Mouse (Mus musculus) splenic B cell, adult 2 months (primary cell): ENCODE data around the gene Ugt1a7c.
A peak's percentile ranks its signal among the peaks of the same experiment; 100 is the strongest.
"Not testable (repeated sequence)": the region's sequence is repeated elsewhere in the genome, so short reads cannot be mapped to it uniquely, and the experiment has no call there.

Experiments
- DNase-seq: peaks from one replicate; pipeline ENCODE4 v3.0.0-alpha.2; 2011; ENCODE audit warnings: low read depth, low spot score
- H3K27me3 ChIP-seq: 2 replicates; pipeline ENCODE4 v1.6.1; 2012; ENCODE audit warnings: mild to moderate bottlenecking, low read length, moderate library complexity, mixed read lengths; ENCODE audit not compliant: control insufficient read depth, poor library complexity, insufficient read depth, severe bottlenecking
- H3K36me3 ChIP-seq: 2 replicates; pipeline ENCODE4 v1.6.1; 2012; ENCODE audit warnings: mild to moderate bottlenecking, low read length, moderate library complexity, mixed read lengths; ENCODE audit not compliant: control insufficient read depth, poor library complexity, insufficient read depth, severe bottlenecking

Ugt1a7c gene

DNA sequence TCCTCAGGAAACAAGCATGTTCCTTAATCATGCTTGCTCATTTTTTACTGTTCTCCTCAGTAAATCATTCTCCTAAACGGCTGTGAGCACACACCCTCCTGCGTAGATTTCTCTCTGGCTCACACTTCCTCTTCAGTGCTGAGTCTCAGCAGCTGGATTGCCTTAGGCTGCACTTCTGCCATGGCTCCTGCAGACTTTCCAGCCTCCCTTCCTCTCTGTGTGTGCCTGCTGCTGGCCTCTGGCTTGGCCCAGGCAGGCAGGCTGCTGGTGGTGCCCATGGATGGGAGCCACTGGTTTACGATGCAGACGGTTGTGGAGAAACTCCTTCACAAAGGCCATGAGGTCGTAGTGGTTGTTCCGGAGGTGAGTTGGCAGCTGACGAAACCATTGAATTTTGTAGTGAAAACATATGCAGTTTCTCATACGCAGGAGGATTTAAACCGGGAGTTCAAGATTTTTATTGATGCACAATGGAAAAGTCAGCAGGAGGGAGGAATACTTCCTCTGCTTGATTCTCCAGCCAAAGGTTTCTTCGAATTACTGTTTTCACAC is at the start of gene Ugt1a7c:
Gene Ugt1a7c, plus strand, starts transcription at position 122 of the 552 bp plus-strand sequence.
- peak; percentile 28 for DNase-seq
- Histone ChIP-seq H3K27me3 (no peaks in the 10 kb centered on the region), H3K36me3 (no peaks in the 10 kb centered on the region)

DNA sequence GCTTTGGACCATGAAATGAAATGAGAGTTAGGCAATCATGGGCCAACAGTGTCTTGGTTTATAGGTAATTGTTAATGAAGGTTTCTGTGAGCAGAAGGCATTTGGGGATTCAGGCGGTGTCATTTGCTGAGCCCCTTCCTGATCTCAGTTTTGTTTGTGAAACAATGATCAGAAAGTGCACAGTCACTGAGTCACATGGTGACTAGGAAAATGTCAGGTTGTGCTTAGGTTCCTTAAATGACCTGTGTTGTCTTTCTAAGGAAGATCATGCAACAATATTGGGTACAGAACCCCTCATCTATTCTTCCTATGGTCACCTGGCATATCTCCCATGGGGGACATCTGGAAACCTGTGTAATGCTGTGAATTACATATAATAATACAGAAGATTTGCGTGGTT is 47.5 kb upstream of the Ugt1a7c start:
- not testable (repeated sequence) for H3K36me3 ChIP-seq, DNase-seq, H3K27me3 ChIP-seq

DNA sequence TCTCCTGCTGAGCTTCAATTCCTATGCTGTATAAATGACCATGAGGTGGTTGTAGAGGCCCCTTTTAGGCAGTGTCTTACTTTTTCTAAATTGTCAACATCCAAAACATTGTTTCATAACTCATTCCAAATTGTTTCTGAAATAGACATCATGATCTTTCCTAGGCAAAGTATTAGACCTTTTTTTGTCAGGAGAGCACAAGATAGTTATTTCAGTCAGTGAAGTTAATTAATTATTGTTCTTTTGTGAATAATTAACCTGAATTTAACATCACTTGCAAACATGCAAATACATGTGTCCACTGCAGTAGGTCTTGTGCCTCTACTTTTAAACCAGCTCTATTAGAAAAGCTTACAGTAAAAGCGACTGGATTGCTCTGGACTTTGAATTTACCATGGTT is 39.8 kb upstream of the Ugt1a7c start, which contains the start of gene Ugt1a10:
Gene Ugt1a10, plus strand, starts transcription at position 301 of the 400 bp plus-strand sequence.
- Histone ChIP-seq H3K27me3 (no peaks in the 10 kb centered on the region), H3K36me3 (no peaks in the 10 kb centered on the region)
- DNase-seq: no peak

DNA sequence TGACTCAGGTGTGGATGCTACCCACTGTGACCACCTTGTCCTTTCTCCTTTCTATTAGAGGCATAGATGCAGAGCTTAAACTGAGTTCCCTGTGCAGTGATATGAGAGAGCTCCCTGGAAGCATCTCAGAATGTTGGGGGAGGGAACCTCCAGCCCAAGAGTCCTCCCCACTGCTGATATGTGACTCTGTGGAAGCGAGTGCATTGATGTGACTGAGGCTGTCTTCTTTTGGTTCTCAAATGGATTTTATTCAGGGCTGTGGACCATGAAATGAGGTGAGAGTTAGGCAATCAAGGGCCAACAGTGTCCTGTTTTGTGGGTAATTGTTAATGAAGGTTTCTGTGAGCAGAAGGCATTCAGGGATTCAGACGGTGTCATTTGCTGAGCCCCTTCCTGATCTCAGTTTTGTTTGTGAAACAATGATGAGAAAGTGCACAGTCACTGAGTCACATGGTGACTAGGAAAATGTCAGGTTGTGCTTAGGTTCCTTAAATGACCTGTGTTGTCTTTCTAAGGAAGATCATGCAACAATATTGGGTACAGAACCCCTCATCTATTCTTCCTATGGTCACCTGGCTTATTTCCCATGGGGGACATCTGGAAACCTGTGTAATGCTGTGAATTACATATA is 28.3 kb upstream of the Ugt1a7c start:
- not testable (repeated sequence) for H3K36me3 ChIP-seq, DNase-seq

DNA sequence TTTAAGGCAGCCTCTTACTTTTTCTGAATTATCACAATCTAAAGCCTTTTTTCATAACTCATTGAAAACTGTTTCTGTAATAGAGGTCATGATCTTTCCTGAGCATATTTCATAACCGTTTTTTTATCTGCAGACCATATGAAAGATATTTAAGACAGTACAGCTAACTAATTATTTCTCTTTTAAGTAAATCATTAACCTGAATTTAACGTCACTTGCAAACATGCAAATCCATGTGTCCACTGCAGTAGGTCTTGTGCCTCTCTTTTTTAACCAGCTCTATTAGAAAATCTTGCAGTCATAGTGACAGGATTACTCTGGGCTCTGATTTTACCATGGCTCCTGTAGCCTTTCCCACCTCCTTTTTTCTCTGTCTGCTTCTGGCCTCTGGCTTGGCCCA is 24.4 kb upstream of the Ugt1a7c start, which contains the start of gene Ugt1a9:
Gene Ugt1a9, plus strand, starts transcription at position 306 of the 400 bp plus-strand sequence.
- Histone ChIP-seq H3K36me3 (no peaks in the 10 kb centered on the region), H3K27me3 (no peaks in the 10 kb centered on the region)
- DNase-seq: no peak

More for the DNA sequence above, 28.3 kb upstream of the Ugt1a7c start:
- not testable (repeated sequence) for H3K27me3 ChIP-seq

DNA sequence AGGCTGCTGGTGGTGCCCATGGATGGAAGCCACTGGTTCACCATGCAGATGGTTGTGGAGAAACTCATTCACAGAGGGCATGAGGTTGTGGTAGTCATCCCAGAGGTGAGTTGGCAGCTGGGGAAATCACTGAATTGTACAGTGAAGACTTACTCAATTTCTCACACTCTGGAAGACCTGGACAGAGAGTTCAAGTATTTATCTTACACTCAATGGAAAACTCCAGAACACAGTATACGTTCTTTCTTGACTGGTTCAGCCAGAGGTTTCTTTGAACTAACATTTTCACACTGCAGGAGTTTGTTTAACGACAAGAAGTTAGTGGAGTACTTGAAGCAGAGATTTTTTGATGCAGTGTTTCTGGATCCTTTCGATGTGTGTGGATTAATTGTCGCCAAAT is 24.0 kb upstream of the Ugt1a7c start:
- DNase-seq: no peak
- H3K27me3 ChIP-seq: no peaks in the 10 kb centered on the region

DNA sequence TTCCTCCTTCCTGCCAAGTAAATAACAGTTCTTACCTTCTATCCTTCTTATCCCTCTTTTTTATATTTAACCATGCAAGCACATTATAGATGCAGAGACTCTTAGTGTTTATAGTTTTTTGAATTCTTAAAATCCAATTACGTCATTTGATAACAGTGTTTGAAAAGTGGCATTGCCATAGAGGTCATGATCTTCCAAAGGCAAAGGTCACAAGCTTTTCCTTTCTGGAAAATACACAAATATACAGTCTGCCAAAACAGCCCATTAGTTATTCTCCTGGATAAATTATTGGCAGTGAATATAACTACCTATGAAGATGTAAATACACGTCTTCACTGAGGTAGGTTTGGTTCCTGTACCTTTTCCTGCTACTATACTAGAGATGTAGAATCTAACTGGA is 20.4 kb upstream of the Ugt1a7c start:
- H3K27me3 ChIP-seq: no peaks in the 10 kb centered on the region
- no peaks in the 10 kb centered on the region for H3K36me3 ChIP-seq
- no peak for DNase-seq

More for the DNA sequence above, 24.0 kb upstream of the Ugt1a7c start:
- no peaks in the 10 kb centered on the region for H3K36me3 ChIP-seq

DNA sequence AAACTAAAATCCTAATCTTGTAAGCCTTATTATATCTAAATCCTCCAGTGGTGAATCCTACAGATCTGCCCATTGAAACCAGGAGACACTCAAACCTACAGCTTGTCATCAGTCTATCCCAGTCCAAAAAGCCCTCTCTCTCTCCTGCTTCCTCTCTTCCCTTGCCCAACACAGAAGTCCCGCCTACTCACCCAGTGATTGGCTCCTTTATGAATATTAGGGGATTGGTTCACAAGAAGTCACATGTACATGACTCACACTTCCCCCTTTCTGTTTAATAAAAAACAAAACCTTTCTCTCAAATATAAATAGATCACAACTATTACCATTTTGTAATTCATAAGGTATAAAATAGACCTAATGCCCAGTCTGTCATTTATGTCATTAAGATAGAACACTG is 17.7 kb upstream of the Ugt1a7c start:
- DNase-seq: no peak
- Histone ChIP-seq H3K36me3 (no peaks in the 10 kb centered on the region), H3K27me3 (no peaks in the 10 kb centered on the region)

DNA sequence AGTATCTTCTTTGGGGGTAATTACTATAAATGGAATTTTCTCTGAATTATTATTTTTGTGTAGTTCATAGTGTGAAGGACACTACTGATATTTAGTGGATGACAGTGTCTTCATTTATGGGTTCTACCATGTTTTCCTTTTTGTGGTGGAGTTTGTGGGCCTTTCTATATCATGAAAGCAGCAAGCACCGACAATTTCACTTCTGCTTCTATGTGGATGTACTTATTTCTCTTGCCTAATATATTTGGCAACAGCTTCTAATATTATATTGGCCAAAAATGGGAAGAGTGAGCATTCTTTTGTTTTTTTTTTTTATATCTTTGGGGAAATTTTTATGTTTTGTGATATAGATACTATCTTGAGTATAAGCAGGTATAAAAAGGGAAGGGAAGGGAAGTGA is 13.2 kb upstream of the Ugt1a7c start:
- DNase-seq: no peak
- H3K27me3 ChIP-seq: no peaks in the 10 kb centered on the region
- H3K36me3 ChIP-seq: no peaks in the 10 kb centered on the region

DNA sequence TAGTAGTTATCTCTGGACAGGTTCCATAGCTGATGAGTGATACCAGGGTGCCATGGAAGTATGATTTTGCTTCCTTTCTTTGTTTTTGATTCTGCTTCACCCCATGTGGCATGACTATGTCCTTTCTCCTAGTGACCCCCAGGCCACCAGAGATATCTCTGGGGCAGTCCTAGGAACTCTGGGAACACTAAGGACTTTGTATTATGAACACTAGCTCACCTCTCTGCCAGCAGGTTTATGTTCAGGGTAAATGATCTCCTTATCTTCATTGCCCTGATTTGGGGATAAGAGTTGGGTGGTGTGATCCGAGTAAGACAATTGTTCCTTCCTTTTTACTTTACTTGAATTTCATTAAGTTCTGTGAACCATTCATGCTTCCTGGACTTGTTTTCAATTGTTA is 8.7 kb upstream of the Ugt1a7c start:
- no peak for DNase-seq
- Histone ChIP-seq H3K36me3 (no peaks in the 10 kb centered on the region), H3K27me3 (no peaks in the 10 kb centered on the region)

DNA sequence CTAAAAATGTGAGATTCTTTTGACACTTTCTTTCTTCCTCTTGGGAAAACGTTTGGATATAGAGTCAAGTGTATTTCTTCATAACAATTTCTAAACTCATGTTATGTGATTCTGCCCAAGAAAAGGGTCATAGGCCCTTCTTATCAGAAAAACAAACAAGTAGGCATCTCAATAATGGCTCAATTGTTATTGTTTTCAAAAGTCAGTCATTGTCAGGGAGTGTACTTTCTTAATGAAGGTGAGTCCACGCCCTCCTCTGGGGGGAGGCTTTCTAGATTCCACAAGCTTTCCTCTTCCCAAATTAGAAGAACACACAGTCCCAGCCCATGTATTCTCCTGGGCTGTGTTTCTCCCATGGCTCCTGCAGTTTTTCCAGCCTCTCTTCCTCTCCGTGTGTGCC is 7.3 kb upstream of the Ugt1a7c start, which contains the start of gene Ugt1a8:
Gene Ugt1a8, plus strand, starts transcription at position 301 of the 400 bp plus-strand sequence.
- no peaks in the 10 kb centered on the region for H3K27me3 ChIP-seq
- no peak for DNase-seq

DNA sequence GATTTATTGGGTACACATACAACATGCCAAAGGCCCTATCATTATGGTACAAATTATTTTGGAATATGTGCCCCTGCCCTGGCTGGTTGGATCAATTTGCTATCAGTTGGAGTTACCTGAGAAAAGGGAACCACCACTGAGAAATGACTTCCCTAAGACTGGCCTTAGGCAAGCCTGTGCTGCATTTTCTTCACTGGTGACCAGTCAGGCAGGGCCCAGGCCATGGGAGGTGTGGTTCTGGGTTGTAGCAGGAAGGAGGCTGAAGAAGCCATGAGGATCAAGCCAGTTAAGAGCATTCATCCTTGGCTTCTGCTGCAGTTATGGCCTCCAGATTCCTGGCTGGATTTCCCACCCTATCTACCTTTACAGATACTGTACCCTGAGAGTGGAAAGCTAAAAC is 2.5 kb upstream of the Ugt1a7c start:
- no peak for DNase-seq
- H3K36me3 ChIP-seq: no peaks in the 10 kb centered on the region
- no peaks in the 10 kb centered on the region for H3K27me3 ChIP-seq

More for the DNA sequence above, 7.3 kb upstream of the Ugt1a7c start, which contains the start of gene Ugt1a8:
- H3K36me3 ChIP-seq: no peaks in the 10 kb centered on the region

DNA sequence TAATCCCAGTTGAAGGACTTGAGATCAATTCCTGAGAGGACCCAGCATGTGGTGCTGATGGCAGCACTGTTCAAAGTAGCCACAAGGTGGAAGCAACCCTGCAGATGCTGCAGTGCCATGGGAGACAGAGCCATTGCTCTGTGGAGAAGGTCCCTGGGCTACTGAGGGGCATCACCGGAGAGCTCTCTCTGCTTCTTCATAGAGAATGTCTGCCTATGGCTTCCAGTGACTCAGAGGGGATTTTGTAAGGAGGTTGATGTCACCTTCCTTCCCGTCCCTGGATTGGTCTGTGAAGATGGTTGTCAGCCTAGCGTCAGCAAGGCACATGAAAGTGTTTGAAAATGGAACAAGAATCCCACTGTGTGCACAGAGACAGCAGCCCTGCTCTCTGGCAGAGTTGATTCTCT is 589 bp upstream of the Ugt1a7c start:
- not testable (repeated sequence) for H3K27me3 ChIP-seq, H3K36me3 ChIP-seq
- peak; percentile 9 for DNase-seq

DNA sequence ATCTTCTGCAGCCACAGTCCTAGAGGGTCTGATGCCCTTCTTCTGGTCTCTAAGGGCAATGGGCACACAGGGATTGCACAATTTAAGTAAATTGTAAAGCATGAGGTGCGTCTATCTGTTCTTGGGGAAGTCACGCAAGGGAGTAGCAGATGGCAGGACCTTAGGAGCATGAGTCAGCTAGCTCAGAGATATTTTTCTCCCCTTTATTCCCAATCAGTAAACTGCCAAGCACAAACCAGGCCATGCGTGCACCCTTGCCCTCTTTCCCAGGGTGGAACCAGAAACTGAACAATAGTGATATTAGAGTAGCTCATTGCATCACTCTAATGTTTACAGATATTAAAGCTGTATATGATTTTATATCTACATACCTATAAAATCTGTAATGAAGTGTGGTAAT is 3.7 kb downstream of the Ugt1a7c start:
- H3K36me3 ChIP-seq, DNase-seq, H3K27me3 ChIP-seq: not testable (repeated sequence)

DNA sequence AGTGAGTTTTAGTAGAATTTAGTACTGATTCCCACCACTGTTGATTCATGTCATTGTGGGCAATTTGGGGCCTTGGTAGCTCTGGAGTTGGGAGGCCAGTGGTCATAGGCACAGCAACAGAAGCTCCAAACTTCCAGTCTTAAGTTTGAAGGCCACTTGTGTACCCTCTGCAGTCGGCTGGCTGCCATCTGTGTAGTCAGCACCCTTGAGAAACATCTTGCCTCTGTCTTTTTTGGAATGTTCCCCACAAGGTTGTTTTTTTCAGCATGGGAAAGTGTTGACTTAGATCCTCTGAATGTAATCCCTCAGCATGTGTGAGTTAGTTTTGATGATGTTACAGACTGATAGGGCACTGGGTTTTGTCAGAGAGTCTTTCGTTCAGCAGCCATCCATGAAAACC is 4.8 kb downstream of the Ugt1a7c start:
- DNase-seq, H3K27me3 ChIP-seq, H3K36me3 ChIP-seq: not testable (repeated sequence)
